Mouse (Mus musculus) heart, embryonic 14.5 days (tissue): ENCODE results near the gene Abi2. TPM values are rescaled to one million over a fixed set of nuclear protein-coding genes. Genes with fewer than 3 reads are reported as not detected.

Experiments used
- ATAC-seq: fragments of 200-750 bp; cut with Nextera tagmentation; 2 replicates; pipeline ENCODE4 v1.8.0; 2017; ENCODE audit warnings: low read depth, moderate TSS enrichment; ENCODE audit not compliant: insufficient number of reproducible peaks, insufficient read depth, low FRiP score
- H3K27ac ChIP-seq, 2 experiments: fragments of 200-500 bp in 1 of 2; fragments of 300-500 bp in 1 of 2; sonication (generic) in 1 of 2; replicated peaks in 1 of 2; 2 replicates each; pipeline ENCODE4 v1.5.1; 2012 to 2014; ENCODE audit warnings: low read depth in 2 of 2, low read length in 2 of 2, control low read depth in 1 of 2, mild to moderate bottlenecking in 1 of 2, mixed read lengths in 1 of 2; ENCODE audit not compliant: control insufficient read depth in 1 of 2, insufficient read depth in 1 of 2
- H3K27me3 ChIP-seq: fragments of 300-500 bp; sonication (generic); 2 replicates; pipeline ENCODE4 v1.6.1; 2014; ENCODE audit warnings: mild to moderate bottlenecking, low read length, control low read depth; ENCODE audit not compliant: control insufficient read depth, insufficient read depth
- H3K36me3 ChIP-seq: fragments of 300-500 bp; sonication (generic); 2 replicates; pipeline ENCODE4 v1.6.1; 2014; ENCODE audit warnings: mild to moderate bottlenecking, control low read depth, low read length, mixed read lengths; ENCODE audit not compliant: control insufficient read depth, insufficient read depth
- H3K4me1 ChIP-seq, 2 experiments: fragments of 200-500 bp in 1 of 2; fragments of 300-500 bp in 1 of 2; sonication (generic) in 1 of 2; 2 replicates each; pipeline ENCODE4 v1.6.1; 2012 to 2014; ENCODE audit warnings: low read length in 2 of 2, control low read depth in 1 of 2, mixed read lengths in 1 of 2; ENCODE audit not compliant: control insufficient read depth in 2 of 2, insufficient read depth in 2 of 2
- H3K4me2 ChIP-seq: fragments of 300-500 bp; sonication (generic); 2 replicates; pipeline ENCODE4 v1.6.1; 2014; ENCODE audit warnings: mild to moderate bottlenecking, low read length
- H3K4me3 ChIP-seq, 2 experiments: fragments of 200-500 bp in 1 of 2; fragments of 300-500 bp in 1 of 2; sonication (generic) in 1 of 2; 2 replicates each; pipeline ENCODE4 v1.5.1; 2012 to 2014; ENCODE audit warnings: low read length in 2 of 2, mild to moderate bottlenecking in 2 of 2, control low read depth in 1 of 2, low read depth in 1 of 2, moderate library complexity in 1 of 2; ENCODE audit not compliant: control insufficient read depth in 1 of 2, insufficient read depth in 1 of 2
- H3K9ac ChIP-seq: fragments of 300-500 bp; sonication (generic); 2 replicates; pipeline ENCODE4 v1.6.1; 2014; ENCODE audit warnings: mild to moderate bottlenecking, low read length
- H3K9me3 ChIP-seq: fragments of 300-500 bp; sonication (generic); 2 replicates; pipeline ENCODE4 v1.6.1; 2016; ENCODE audit warnings: low read length, control low read depth; ENCODE audit not compliant: control insufficient read depth
- WGBS: fragments of 180-500 bp; shearing (Covaris S2); extraction: QIAGEN DNeasy Blood & Tissue Kit; methylation state at CpG from one replicate; pipeline ENCODE4 v1.1.7; 2014; 5-methylcytosine and 5-hydroxymethylcytosine counted together
- polyA plus RNA-seq: library from polyadenylated mRNA; unstranded; fragments of >200 nt; fragmentation: Nextera tagmentation; extraction: Ambion mirVana; gene quantifications from 2 replicates; pipeline ENCODE4 v1.2.1, GENCODE M21; 2014

The Abi2 gene
- polyA plus RNA-seq, 1 experiment from 2014 or later: 35.0 TPM

- H3K36me3 ChIP-seq: peaks cover 55% of the 10 kb centered on the region
- H3K27ac ChIP-seq: no peak overlapping the region
- no peaks in the 10 kb centered on the region for H3K9me3 ChIP-seq
- H3K27me3 ChIP-seq: no peaks in the 10 kb centered on the region
- 32% methylated on average over 1 of the region's 1 CpGs for WGBS
- no peak overlapping the region for H3K9ac ChIP-seq
- no peak overlapping the region for H3K4me3 ChIP-seq
- no peaks in the 10 kb centered on the region for H3K4me1 ChIP-seq
- H3K4me2 ChIP-seq: no peak overlapping the region
- no peak for ATAC-seq
Observed at GRCm38 (mm10) chr1:60449896-60450295, 40.5 kb downstream of the Abi2 start.

DNA sequence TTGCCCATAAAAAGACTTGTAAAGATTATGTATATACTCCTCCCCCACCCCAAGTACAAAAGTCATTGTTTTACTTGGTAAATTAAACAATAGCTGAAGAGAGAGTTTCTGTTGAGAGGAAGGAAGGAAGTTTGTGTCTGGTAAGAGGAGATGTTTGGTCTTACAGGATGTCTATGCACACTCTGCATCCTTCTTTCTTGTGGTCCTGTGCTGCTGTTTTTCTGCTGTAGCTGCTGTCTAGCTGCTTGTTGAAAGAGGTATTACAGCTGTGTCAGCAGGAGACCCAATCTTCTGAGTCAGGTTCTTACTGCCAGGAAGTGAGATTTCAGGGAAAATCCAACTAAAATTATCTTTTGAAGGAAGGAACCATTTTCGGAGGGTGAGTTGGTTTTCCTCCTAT, 51.2 kb downstream of the Abi2 start:
- H3K4me1 ChIP-seq: no peaks in the 10 kb centered on the region; a peak in 1 of 4 replicates
- no peak overlapping the region for H3K4me2 ChIP-seq
- no peaks in the 10 kb centered on the region for H3K9me3 ChIP-seq
- ATAC-seq: no peak
- H3K36me3 ChIP-seq: peaks cover 13% of the 10 kb centered on the region
- no peaks in the 10 kb centered on the region for H3K27me3 ChIP-seq
- 83% methylated on average over 1 of the region's 1 CpGs for WGBS
- no peak overlapping the region for H3K4me3 ChIP-seq
- H3K27ac ChIP-seq: peak overlapping the region in 1 of 2 experiments; percentile 35; a peak in 1 of 4 replicates
- no peak overlapping the region for H3K9ac ChIP-seq

DNA sequence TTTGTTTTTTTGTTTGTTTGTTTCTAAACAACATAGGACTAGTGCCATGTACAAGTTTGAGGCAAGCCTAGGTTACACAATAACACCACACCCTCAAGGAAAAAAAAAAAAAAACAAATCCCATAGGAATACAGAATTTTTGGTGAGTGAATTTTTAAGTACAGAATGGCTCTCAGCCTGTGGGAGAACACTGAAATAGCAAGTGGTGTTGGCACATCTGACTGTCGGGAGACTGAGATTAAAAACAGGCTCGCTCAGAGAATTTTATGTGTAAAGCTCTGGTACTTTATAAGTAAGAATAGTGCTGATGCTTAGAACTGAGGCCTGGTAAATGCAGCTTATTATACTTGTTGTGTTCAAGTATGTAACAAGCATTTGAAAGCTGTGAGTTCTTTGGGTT, 60.1 kb downstream of the Abi2 start:
- Histone ChIP-seq H3K9ac (no peak overlapping the region), H3K4me2 (no peak overlapping the region), H3K4me3 (no peak overlapping the region), H3K9me3 (no peaks in the 10 kb centered on the region), H3K36me3 (peaks cover 43% of the 10 kb centered on the region), H3K27me3 (no peaks in the 10 kb centered on the region), H3K27ac (no peak overlapping the region), H3K4me1 (peaks cover 0 to 10% of the 10 kb centered on the region in 2 experiments; a peak in 2 of 4 replicates)
- ATAC-seq: no peak
- 54% methylated on average over 2 of the region's 2 CpGs for WGBS

DNA sequence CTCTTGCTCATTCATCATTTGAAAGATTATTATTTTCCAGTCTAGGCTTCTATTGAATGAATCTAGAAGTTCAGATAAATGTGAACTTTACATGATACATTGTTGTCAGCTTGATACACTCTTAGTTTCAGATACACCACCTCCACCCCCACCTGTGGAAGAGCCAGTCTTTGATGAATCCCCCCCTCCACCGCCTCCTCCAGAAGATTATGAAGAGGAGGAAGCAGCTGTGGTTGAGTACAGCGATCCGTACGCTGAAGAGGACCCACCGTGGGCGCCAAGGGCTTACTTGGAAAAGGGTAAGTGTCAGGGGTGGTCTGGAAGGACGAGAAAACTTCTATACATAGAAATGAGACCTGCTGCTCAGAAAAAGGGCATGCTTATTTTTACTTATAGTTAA, 61.1 kb downstream of the Abi2 start:
- Histone ChIP-seq H3K9ac (no peak overlapping the region), H3K36me3 (peaks cover 38% of the 10 kb centered on the region), H3K4me3 (no peak overlapping the region), H3K4me1 (peaks cover 0 to 10% of the 10 kb centered on the region in 2 experiments; a peak in 2 of 4 replicates), H3K27ac (no peak overlapping the region), H3K27me3 (no peaks in the 10 kb centered on the region), H3K9me3 (no peaks in the 10 kb centered on the region), H3K4me2 (no peak overlapping the region)
- WGBS: 86% methylated on average over 7 of the region's 7 CpGs
- ATAC-seq: no peak

GRCm38 (mm10) chr1:60481561-60481960, 72.1 kb downstream of the Abi2 start:
- H3K4me3 ChIP-seq: no peak overlapping the region
- 81% methylated on average over 1 of the region's 1 CpGs for WGBS
- no peaks in the 10 kb centered on the region for H3K27me3 ChIP-seq
- no peaks in the 10 kb centered on the region for H3K9me3 ChIP-seq
- no peak for ATAC-seq
- peaks cover 67% of the 10 kb centered on the region for H3K36me3 ChIP-seq
- H3K4me2 ChIP-seq: no peak overlapping the region
- H3K4me1 ChIP-seq: no peaks in the 10 kb centered on the region
- no peak overlapping the region for H3K9ac ChIP-seq
- no peak overlapping the region for H3K27ac ChIP-seq

GRCm38 (mm10) chr1:60482881-60483280, 73.5 kb downstream of the Abi2 start:
- Histone ChIP-seq H3K9ac (no peak overlapping the region), H3K4me1 (no peaks in the 10 kb centered on the region), H3K36me3 (peaks cover 67% of the 10 kb centered on the region), H3K9me3 (no peaks in the 10 kb centered on the region), H3K27ac (no peak overlapping the region), H3K27me3 (no peaks in the 10 kb centered on the region), H3K4me2 (no peak overlapping the region), H3K4me3 (no peak overlapping the region)
- 97% methylated on average over 1 of the region's 1 CpGs for WGBS
- ATAC-seq: no peak

DNA sequence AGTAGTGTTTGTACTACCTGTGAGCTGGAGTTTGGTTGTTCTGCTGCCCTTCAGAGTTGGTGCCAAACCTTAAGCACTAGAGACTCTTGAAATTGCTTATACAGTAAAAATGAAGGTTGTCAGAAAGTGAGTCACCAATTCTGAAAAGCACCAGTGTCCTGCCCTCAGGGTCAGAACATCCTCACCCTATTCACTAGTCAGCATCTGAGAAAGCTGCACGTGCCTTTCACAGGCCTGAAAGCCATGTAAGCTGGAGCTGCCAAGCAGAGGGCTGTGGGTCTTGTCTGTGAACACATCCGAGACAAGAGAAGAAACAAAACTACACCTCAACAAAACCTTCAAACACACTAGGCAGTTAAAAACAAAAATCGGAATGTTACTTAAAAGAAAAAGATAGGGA, 76.2 kb downstream of the Abi2 start:
- H3K9ac ChIP-seq: no peak overlapping the region
- no peaks in the 10 kb centered on the region for H3K9me3 ChIP-seq
- H3K4me3 ChIP-seq: no peak overlapping the region
- no peak for ATAC-seq
- H3K27me3 ChIP-seq: no peaks in the 10 kb centered on the region
- H3K27ac ChIP-seq: no peak overlapping the region
- 73% methylated on average over 3 of the region's 3 CpGs for WGBS
- peaks cover 73% of the 10 kb centered on the region for H3K36me3 ChIP-seq
- H3K4me2 ChIP-seq: no peak overlapping the region
- no peaks in the 10 kb centered on the region for H3K4me1 ChIP-seq

DNA sequence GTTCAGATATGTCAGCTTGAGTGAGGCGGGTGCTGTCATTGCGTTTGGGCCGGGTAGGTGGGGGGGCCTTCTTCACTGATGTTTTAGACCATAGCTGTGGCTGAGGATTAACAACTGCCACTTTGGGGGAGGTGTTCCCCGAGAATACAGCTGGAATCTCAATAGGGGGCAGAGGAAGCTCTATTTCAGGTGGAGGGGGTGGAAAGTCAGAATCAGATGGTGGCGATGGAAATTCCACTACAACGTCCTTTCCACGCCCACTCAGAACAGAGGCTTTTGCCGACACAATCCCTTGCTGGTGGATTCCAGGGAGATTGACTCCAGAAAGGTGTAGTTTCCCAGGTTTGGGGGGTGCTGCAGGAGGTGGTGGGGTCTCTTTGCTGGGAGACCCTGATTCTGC, 79.2 kb downstream of the Abi2 start:
- Histone ChIP-seq H3K27ac (no peak overlapping the region), H3K36me3 (peaks cover 91% of the 10 kb centered on the region), H3K9me3 (no peaks in the 10 kb centered on the region), H3K4me2 (no peak overlapping the region), H3K9ac (no peak overlapping the region), H3K27me3 (no peaks in the 10 kb centered on the region), H3K4me1 (no peaks in the 10 kb centered on the region), H3K4me3 (no peak overlapping the region)
- ATAC-seq: no peak
- 75% methylated on average over 8 of the region's 8 CpGs for WGBS
